Mouse (Mus musculus): ENCODE results near the gene Kat2b. TPM values are rescaled to one million over a fixed set of nuclear protein-coding genes. Genes with fewer than 3 reads are reported as not detected.
"Not testable (repeated sequence)": the region's sequence is repeated elsewhere in the genome, so short reads cannot be mapped to it uniquely, and the experiment has no call there.

Kat2b gene
- total RNA-seq, 2 experiments from 2014 or later, result 29.3 to 72.1 TPM

GRCm38 (mm10) chr17:53655959-53656358 lies 89.3 kb downstream of the Kat2b start:
- no peak for ATAC-seq (replicated peaks; ENCODE audit: low FRiP score, poor library complexity, severe bottlenecking)

GRCm38 (mm10) chr17:53656369-53656860 lies 89.8 kb downstream of the Kat2b start:
- no peak for ATAC-seq (replicated peaks; ENCODE audit: low FRiP score, poor library complexity, severe bottlenecking)

GRCm38 (mm10) chr17:53657391-53657790 lies 90.7 kb downstream of the Kat2b start:
- 0 out of 2 replicates have a peak, but pooled peaks have one; percentile 66 for ATAC-seq (replicated peaks; ENCODE audit: low FRiP score, poor library complexity, severe bottlenecking)

- no peak for ATAC-seq (replicated peaks; ENCODE audit: low FRiP score, poor library complexity, severe bottlenecking)
Measured at GRCm38 (mm10) chr17:53658668-53659067, 92.0 kb downstream of the Kat2b start.

GRCm38 (mm10) chr17:53659230-53659629 lies 92.6 kb downstream of the Kat2b start:
- ATAC-seq (replicated peaks; ENCODE audit: low FRiP score, poor library complexity, severe bottlenecking), result no peak

GRCm38 (mm10) chr17:53659738-53660137 lies 93.1 kb downstream of the Kat2b start:
- no peak for ATAC-seq (replicated peaks; ENCODE audit: low FRiP score, poor library complexity, severe bottlenecking)

- no peak for ATAC-seq (replicated peaks; ENCODE audit: low FRiP score, poor library complexity, severe bottlenecking)
Measured at GRCm38 (mm10) chr17:53661056-53661840, 94.6 kb downstream of the Kat2b start.

- ATAC-seq (replicated peaks; ENCODE audit: low FRiP score, poor library complexity, severe bottlenecking), result no peak
Measured at GRCm38 (mm10) chr17:53664267-53664666, 97.6 kb downstream of the Kat2b start.

- no peak for ATAC-seq (replicated peaks; ENCODE audit: low FRiP score, poor library complexity, severe bottlenecking)
Measured at GRCm38 (mm10) chr17:53664703-53665382, 98.2 kb downstream of the Kat2b start.

GRCm38 (mm10) chr17:53670453-53670852 lies 103.8 kb downstream of the Kat2b start:
- ATAC-seq (replicated peaks; ENCODE audit: low FRiP score, poor library complexity, severe bottlenecking), result no peak

GRCm38 (mm10) chr17:53678716-53679115 lies 112.1 kb downstream of the Kat2b start:
- no peak for ATAC-seq (replicated peaks; ENCODE audit: low FRiP score, poor library complexity, severe bottlenecking)

- no peak for ATAC-seq (replicated peaks; ENCODE audit: low FRiP score, poor library complexity, severe bottlenecking)
Measured at GRCm38 (mm10) chr17:53688321-53688720, 121.7 kb downstream of the Kat2b start.

GRCm38 (mm10) chr17:53688877-53689802 lies 122.5 kb downstream of the Kat2b start, which contains the start of gene Sgo1:
Sgo1 (minus strand) TSS chr17:53689333.
- ATAC-seq (replicated peaks; ENCODE audit: low FRiP score, poor library complexity, severe bottlenecking), result peak; percentile 94

- ATAC-seq (replicated peaks; ENCODE audit: low FRiP score, poor library complexity, severe bottlenecking), result peak; percentile 23
Measured at GRCm38 (mm10) chr17:53689946-53690345, 123.3 kb downstream of the Kat2b start.

- no peak for ATAC-seq (replicated peaks; ENCODE audit: low FRiP score, poor library complexity, severe bottlenecking)
Measured at GRCm38 (mm10) chr17:53694039-53694438, 127.4 kb downstream of the Kat2b start.

GRCm38 (mm10) chr17:53697521-53697920 lies 130.9 kb downstream of the Kat2b start:
- not testable (repeated sequence) for ATAC-seq (replicated peaks; ENCODE audit: low FRiP score, poor library complexity, severe bottlenecking)

GRCm38 (mm10) chr17:53714453-53714852 lies 147.8 kb downstream of the Kat2b start:
- ATAC-seq (replicated peaks; ENCODE audit: low FRiP score, poor library complexity, severe bottlenecking), result no peak

GRCm38 (mm10) chr17:53715161-53715560 lies 148.5 kb downstream of the Kat2b start:
- ATAC-seq (replicated peaks; ENCODE audit: low FRiP score, poor library complexity, severe bottlenecking), result not testable (repeated sequence)

- ATAC-seq (replicated peaks; ENCODE audit: low FRiP score, poor library complexity, severe bottlenecking), result no peak
Measured at GRCm38 (mm10) chr17:53718474-53718873, 151.8 kb downstream of the Kat2b start.

- not testable (repeated sequence) for ATAC-seq (replicated peaks; ENCODE audit: low FRiP score, poor library complexity, severe bottlenecking)
Measured at GRCm38 (mm10) chr17:53718916-53719315, 152.3 kb downstream of the Kat2b start.

Data from erythroid progenitor cell, adult 5-6 weeks (primary cell).